Mouse (Mus musculus) adrenal gland (tissue): ENCODE results near the gene Ralb.

Experiments
- intact Hi-C: fragments of 180-260 bp; cut with DNase I; formaldehyde crosslinking; loops from one replicate; pipeline ENCODE4 v1.15.1; 2025

Ralb gene

GRCm38 (mm10) chr1:119457528-119457855 lies 47.1 kb downstream of the Ralb start:
- intact Hi-C loops = loop anchor here (5.0 kb wide), 1 partner anchor 220 kb away; no protein-coding TSS in a partner anchor

- intact Hi-C loops = loop anchor here (5.0 kb wide), 1 partner anchor 220 kb away; no protein-coding TSS in a partner anchor
These were observed 47.7 kb downstream of the Ralb start for GRCm38 (mm10) chr1:119456671-119457527.

- intact Hi-C loops = no loop called here
These were observed 50.9 kb downstream of the Ralb start for GRCm38 (mm10) chr1:119453731-119454130.

GRCm38 (mm10) chr1:119451417-119451816 lies 53.2 kb downstream of the Ralb start:
- intact Hi-C loops = no loop called here

GRCm38 (mm10) chr1:119450651-119451345 lies 53.8 kb downstream of the Ralb start:
- intact Hi-C loops = no loop called here

GRCm38 (mm10) chr1:119446753-119447283 lies 57.8 kb downstream of the Ralb start:
- intact Hi-C loops = no loop called here

GRCm38 (mm10) chr1:119443591-119444350 lies 60.8 kb downstream of the Ralb start:
- intact Hi-C loops = no loop called here

- intact Hi-C loops = no loop called here
These were observed 61.7 kb downstream of the Ralb start for GRCm38 (mm10) chr1:119442901-119443300.

- intact Hi-C loops = no loop called here
These were observed 66.4 kb downstream of the Ralb start for GRCm38 (mm10) chr1:119438105-119438637.

GRCm38 (mm10) chr1:119437401-119437800 lies 67.2 kb downstream of the Ralb start:
- intact Hi-C loops = no loop called here

- intact Hi-C loops = loop anchor here (2.0 to 5.0 kb wide), 2 partner anchors 262 to 338 kb away; no protein-coding TSS in a partner anchor
These were observed 80.3 kb downstream of the Ralb start for GRCm38 (mm10) chr1:119424141-119424860.

- intact Hi-C loops = loop anchor here (2.0 to 5.0 kb wide), 2 partner anchors 261 to 331 kb away; no protein-coding TSS in a partner anchor
These were observed 81.1 kb downstream of the Ralb start for GRCm38 (mm10) chr1:119423510-119423909.

GRCm38 (mm10) chr1:119422460-119423015 lies 82.1 kb downstream of the Ralb start:
- intact Hi-C loops = loop anchor here (2.0 to 5.0 kb wide), 2 partner anchors 260 to 330 kb away; no protein-coding TSS in a partner anchor

- intact Hi-C loops = loop anchor here (2.0 to 5.0 kb wide), 2 partner anchors 259 to 329 kb away; no protein-coding TSS in a partner anchor
These were observed 82.8 kb downstream of the Ralb start, which contains the start of gene Inhbb for GRCm38 (mm10) chr1:119421576-119422421. Inhbb (minus strand) TSS chr1:119422248.

- intact Hi-C loops = loop anchor here (5.0 kb wide), 1 partner anchor 259 kb away; no protein-coding TSS in a partner anchor
These were observed 83.5 kb downstream of the Ralb start for GRCm38 (mm10) chr1:119420984-119421575.
